Mouse (Mus musculus) megakaryocyte, adult 5-6 weeks (primary cell): ENCODE measurements around the gene Mmp14. TPM values are rescaled to one million over a fixed set of nuclear protein-coding genes. Genes with fewer than 3 reads are reported as not detected.

Source experiments
- ATAC-seq: 2 replicates; pipeline ENCODE4 v1.8.0; 2016; ENCODE audit warnings: mild to moderate bottlenecking, inconsistent platforms; ENCODE audit not compliant: poor library complexity, severe bottlenecking
- total RNA-seq, 2 experiments: library from RNA; stranded (forward) in 1 of 2; stranded (reverse) in 1 of 2; fragments of 153-499, 151-499 nt in 1 of 2; fragments of 221-1000, 200-1000 nt in 1 of 2; gene quantifications; 2 replicates each; pipeline versions ENCODE4 v1.2.3 to v1.2.4; 2015 to 2017

The Mmp14 gene
- total RNA-seq, 2 experiments from 2014 or later: 1.1 TPM; not detected in 1

DNA sequence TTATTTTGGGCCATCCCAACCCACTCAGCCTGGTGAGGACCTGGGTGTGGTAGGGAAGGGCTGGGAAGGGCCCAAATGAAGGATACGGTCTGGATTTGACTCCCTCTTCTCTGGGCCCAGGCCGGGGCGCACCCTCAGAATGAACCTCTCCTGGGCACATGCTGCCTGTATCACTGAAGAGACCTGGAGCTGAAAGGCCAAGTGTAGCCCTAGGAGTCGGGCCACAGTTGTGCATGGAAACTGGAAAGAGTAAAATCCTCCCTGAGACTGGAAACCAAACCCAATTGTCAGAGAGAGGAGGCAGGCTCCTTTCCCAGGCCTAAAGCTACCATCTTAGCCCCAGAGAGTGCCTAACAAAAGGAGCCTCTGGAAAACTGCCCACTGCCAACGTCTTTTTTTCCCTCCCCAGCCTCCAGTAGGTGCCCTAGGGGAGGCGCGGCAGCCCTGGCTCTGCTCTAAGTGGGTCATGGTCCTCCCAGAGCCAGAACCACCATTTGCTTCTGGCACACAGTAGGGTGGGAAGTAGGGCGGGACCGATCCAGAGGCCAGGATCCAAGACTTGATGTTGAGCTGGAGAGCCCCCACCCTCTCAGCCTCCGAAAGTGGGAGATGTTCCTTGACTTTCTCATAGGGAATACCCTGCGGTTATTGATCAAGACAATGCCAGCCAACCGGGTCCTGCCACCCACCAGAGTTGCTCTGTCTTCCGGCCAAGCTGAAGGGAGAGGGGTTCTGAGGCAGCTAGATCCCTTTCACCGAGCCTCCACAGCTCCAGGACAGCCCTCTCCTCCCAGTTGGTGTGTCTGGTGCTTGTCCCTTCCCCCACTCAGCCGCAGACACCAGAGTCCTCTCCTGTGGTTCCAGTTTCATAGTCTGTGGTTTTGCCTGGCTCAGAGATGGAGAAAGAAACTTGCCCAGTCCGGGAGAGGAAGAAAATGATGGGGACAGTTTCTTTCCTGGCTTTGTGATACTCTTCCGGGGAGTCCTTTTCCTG, 1.7 kb downstream of the Mmp14 start:
- peak; percentile 83 for ATAC-seq

DNA sequence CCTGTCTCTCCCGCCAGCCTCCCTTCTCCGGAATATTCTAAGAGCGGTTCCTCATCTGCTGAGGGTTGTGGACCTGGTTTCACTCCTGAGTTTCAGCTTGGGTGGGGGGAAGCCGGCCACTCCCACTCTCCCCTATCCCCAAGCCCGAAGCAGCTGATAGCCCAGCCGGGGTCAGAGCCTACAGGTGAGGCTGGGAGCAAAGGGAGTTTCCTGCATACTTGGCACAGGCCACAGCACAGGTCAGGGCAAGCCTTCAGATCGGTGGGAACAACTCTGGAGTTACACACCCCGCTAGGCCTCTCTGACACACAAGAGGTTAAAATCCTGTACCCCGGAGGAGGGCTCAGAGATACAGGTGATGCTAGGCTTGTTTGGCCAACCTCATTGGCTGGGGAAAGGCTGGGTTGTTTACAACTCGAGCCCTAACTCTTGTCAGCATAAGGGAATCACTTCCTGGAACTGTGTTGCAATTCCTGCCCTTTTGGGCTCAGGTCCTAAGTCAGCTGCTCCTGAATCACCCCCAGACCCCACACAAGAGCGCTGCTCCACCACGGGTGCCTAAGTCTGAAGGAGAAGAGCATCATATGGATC, 2.6 kb downstream of the Mmp14 start:
- peak; percentile 7; the same call in 1 of the 2 replicates for ATAC-seq

DNA sequence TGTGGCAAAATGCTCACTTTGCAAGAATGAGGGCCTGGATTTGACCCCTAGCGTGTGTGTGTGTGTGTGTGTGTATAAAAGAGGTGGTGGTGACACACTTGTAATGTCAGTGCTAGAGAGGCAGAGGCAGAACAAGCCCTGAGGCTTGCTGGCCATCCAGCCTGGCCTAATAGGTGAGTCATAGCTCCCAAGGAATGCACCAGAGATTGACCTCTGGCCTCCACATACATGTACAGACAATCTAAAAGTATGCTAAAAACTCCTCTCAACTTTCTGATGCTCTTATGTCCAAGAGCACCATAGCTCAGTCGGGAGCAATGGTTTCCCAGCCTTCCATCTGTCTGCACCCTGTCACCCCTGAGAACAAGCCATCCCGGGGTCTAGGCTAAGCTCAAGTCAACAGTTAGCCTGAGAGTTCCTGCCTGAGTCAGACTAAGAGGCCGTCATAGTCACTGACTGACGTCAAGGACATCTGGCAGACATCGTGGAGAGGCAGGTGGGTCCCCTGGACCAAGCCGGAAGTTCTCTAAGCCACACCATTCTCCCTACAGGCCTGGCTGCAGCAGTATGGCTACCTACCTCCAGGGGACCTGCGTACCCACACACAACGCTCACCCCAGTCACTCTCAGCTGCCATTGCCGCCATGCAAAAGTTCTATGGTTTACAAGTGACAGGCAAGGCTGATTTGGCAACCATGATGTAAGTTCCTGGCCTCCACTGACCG, 3.9 kb downstream of the Mmp14 start:
- no peak for ATAC-seq

DNA sequence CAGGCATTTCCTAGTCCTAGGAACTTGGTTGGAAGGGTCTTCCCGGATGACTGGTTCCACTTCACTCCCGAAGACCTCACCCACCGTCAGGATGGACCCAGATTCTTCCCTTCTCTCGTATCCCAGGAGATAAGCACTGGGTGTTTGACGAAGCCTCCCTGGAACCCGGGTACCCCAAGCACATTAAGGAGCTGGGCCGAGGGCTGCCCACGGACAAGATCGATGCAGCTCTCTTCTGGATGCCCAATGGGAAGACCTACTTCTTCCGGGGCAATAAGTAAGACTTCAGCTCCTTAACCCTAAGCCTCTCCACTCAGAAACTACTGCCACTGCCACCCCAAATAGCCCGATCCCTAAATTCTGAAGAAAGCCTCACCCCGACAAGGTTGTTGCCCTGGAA, 7.7 kb downstream of the Mmp14 start:
- ATAC-seq: no peak

DNA sequence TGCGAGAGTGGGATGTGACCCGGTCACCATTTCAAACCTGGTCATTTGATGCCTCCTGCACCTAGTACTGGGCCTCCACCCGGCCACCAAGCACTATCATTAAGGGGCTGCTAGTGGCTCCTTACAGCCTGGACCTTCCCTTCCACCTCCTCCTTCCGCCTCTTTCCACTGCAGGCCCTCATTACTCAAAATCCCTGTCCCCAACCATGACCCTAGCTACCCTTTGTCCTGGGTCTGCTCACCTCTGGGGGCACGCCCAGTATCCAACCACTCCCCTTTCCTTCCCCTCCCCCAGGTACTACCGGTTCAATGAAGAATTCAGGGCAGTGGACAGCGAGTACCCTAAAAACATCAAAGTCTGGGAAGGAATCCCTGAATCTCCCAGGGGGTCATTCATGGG, 8.2 kb downstream of the Mmp14 start:
- ATAC-seq: no peak

DNA sequence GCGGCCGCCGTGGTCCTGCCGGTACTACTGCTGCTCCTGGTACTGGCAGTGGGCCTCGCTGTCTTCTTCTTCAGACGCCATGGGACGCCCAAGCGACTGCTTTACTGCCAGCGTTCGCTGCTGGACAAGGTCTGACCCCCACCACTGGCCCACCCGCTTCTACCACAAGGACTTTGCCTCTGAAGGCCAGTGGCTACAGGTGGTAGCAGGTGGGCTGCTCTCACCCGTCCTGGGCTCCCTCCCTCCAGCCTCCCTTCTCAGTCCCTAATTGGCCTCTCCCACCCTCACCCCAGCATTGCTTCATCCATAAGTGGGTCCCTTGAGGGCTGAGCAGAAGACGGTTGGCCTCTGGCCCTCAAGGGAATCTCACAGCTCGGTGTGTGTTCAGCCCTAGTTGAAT, 9.1 kb downstream of the Mmp14 start:
- ATAC-seq: no peak

DNA sequence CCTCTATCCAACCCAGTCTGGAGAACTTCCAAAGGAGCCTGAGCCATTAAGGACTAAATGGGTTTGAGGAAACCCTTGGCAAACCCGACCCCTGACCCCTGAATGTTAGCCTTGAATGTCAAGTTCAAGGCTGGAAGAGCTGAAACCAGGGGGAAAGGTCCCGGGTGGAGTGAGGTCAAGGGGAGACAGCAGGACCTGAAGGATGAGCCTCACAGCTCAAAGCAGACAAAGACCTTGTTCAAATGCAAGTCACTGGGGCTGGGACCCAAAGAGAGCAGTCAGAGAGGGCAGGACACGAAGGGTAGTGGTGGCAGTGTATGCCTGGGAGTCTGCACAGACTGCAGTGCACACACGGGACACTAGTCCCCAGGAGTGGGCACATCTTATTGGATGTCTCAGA, 10.0 kb downstream of the Mmp14 start:
- no peak for ATAC-seq

DNA sequence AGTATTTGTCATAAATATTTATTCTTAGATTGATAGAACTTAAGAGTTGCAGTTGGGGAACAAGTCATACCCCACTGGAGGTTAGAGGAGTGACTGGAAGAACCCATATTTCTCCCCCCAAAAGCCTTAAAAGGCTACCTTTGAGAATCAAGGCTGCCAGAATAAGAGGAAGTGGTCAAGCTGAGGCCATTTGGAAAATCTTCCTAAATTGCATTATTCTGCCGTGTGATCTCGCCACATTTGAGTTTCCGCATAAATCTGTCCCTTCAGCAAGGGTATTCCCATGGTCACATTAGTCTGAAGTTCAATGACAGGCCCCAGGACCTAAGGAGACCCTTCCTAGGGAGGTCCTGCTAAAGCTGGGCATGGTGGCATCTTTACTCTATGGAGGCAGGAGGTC, 11.1 kb downstream of the Mmp14 start:
- ATAC-seq: peak; percentile 69

DNA sequence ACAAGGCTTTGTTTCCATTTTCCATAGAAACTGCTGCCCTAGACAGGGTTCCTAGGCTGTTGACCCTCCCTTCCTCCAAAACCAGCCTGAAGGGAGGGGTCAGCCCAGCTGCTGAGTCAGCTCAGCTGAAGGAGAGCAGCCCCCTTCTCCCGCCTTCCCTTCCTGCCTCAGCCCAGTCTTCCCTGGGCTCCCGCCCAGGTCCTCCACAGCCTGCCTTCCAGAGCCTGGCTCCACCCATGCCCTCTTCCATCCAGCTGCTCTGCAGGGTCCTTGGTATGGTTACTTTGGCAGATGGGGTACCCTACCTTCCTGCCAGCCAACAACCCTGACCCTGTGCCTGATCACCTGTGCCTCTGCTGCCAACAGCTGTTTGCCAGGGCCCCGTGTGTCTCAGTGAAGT, 11.8 kb downstream of the Mmp14 start:
- ATAC-seq: no peak

DNA sequence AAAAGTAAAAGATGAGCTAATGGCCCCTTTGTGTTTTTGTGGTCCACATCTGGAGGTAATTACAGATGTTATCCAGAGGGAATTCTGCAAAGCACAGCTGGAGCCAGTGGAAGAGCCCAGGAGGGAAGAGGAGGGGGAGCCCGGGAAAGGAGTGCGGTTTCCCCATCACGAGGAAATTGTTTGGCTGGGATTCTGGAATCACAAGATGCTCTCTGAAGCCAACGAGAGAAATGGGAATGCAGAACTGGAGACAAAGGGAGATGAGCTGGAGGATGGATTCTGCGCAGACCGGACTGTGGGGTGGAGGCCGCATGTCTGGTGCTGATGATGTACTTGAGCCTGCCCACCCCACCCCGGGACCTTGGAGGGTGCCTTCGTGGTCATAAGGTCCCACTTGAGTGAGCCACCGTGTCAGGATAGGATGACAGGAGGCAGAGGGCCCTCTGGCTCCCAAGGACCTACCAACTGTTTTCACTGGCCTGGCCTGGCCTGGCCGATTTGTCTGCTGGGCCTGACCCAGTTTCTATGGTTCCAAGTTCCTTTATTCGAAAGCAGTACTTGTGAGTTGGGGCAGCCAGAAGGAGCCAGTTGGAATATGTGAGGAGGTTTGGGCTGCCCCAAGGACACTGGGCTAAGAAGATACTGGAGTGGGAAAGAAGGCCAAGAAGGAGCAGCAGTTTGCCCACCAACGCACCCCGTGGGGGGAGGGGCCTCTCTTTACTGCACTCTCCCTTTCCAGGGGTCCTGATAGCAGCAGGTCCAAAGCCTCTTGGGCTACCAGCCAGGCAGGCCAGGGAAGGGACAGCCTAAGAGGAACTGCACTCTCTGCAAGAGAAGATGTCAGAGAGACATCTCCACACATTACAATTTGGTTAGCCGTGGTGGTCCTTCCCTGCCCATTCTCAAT, 12.6 kb downstream of the Mmp14 start:
- no peak for ATAC-seq

DNA sequence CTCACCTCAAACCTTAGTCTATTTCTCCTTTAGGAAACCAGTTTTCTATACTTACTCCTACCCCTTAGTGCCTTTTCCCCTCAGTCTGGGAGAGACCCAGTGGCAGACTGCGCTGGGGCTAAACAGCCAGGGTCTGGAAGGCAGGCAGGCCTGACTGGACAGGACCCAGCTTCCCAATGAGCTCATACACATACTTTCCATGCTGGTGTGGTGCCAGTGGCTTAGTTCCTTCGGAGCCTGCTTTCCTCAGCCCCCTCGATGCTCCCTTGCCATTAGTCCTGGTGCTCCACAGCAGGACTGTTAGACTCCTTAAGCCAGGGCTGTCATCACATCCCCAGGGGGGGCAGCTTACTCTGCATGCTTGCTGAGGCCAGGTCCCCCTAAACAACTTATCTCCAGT, 14.1 kb downstream of the Mmp14 start:
- no peak for ATAC-seq

DNA sequence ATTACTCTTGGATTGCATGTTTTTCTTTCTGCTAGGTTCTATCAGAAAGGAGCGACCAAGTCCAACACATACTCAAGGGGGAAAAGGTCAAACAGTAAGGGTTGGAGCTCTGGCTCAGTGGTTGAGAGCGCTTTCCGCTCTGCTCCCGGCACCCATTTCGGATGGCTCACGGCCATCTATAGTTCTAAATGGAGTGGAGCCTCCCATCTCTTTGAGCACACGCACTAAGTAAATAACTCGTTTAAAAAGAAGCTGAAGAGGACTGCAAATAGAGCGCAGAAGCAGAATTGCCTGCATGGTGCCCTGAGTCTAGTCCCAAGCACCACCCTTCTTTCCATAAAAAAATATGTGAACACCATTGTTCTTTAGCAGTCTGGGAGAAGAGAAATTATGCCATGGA, 22.2 kb downstream of the Mmp14 start:
- no peak for ATAC-seq

DNA sequence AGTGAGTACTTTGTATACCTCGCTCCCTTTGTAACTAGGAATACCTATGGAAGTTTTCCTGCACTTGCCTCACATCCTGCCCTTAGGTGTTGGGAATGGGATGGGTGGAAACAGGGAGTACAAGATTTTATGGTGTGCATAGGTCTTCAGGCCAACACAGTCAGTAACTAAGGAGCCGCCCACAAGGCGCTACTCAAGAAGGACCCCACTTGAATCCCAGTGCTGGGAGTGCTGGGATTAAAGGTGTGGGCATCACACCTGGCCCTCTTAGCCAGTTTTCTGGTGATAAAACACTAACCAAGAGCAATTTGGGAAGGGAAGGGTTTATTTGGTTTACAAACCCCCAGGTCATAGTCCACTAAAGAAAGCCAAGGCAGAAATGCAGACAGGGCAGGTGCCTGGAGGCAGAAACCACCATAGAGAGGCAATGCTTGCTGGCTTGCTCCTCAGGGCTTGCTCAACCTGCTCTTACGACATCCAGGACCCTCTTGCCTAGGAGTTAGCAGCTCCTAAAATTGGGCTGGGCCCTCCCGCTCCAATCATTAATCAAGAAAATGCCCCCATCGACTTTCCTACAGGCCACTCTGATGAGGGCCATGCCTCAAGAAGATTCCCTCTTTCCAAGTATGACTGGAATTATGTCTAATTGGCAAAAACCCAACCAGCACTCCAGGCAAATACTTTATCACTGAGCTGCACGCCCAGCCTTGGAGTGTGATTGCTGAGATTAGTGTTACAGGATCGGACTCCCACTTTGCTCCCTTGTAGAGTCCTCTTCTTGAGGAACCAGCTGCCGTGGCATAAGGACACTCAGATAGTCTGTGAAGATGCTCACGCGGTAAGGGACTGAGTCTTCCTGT, 23.5 kb downstream of the Mmp14 start:
- no peak for ATAC-seq

DNA sequence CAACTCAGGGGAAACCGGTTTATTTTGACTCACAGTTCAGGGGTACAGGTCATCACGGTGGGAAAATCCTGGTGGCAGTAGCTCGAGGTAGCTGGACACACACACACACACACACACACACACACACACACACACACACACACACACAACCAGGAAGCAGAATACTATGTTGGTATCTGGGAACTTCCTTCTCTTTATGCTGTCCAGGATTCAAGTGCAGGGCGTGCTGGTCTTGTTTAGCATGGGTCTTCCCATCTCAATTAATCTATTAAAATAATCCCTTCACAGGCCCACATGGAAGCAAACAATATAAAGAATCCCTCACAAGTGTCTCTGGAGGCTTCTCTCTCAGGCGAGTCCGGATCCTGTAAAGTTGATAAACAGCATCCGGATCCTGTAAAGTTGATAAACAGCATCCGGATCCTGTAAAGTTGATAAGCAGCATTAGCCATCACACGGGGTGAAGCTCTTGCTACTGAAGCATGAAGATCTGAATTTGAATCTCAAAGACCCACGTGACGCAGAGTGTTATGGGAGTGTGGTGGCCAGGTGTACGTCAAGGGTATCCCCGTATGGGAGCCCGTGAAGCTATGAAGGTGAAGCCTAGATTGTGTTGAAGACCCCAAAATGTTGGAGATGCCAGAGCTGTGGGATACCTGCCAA, 26.6 kb downstream of the Mmp14 start:
- ATAC-seq: no peak

DNA sequence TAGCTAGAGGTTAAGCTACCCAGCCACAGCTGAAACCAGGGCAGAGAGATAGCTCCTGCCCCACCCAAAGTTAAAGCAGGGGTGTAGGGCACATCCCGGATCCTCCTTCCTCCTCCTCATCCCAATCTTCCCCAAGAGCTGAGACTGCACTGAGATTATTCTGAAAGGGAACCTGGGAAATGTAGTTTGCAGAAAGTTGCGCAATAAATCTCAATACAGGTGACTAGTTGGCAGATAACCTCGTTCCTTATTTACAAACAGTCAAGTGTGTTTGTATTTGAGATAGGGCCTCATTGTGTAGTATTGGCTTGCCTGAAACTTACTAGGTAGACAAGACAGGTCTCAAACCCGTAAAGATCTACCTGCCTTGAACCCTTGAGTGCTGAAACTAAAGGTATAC, 30.7 kb downstream of the Mmp14 start:
- no peak for ATAC-seq

DNA sequence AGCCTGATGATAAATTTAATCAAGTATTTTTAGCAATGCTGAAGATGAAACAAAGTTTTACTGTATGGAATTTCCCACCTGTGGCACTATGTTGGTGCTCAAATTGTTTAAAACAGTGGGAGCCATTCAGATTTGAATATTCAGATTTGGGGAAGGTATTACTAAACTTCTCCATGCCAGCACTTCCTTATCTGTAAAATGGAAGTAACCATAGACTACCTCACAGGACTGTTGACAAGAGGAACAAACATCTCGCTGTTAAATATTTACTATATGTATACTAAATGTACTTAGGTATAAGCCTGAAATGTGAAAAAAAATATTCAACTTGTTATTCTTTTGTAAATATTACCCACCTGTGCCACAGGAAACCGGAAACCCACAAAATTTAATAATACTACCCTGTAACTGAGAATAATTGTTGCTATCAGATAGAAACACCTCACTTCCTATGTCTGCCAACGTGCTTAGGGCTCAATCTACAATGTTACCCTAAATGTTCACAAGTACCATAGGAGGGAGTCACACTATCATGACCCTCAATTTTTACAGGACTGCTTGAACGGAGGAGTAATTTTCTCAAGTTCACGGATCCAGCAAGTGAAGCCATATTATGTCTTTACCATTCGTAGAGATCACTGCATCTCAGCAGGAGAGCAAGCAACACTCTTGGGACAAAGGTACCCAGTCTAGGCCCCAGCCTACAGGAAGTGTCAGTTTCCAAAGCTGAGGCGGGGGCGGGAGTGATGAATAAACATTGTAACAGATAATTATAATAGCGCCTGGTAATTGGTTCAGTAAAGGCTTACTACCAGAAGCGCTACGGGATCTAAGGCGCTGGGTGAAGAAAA, 31.9 kb downstream of the Mmp14 start:
- ATAC-seq: peak; percentile 54

DNA sequence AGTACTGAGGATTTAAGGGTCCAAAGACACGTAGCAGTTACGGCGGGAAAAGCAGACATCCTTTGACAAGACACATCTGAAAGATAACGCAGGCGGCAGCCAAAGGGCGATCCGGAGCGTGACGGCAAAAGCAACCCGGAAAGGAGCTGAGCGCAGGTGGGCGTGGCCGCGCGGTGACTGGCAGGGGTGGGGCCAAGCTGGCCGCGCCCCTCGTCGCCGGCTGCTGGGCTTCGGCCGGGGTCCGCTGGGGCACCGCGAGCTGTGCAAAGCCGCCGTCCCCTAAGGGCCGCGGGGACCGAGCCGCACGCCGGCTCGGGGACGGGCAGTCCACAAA, 32.5 kb downstream of the Mmp14 start, which contains the start of gene Lrp10:
Gene Lrp10, plus strand, starts transcription at position 179 of the 334 bp plus-strand sequence.
- peak; percentile 89 for ATAC-seq
